Mouse (Mus musculus): ENCODE results near the gene Adgrd1. TPM values are rescaled to one million over a fixed set of nuclear protein-coding genes. Genes with fewer than 3 reads are reported as not detected.

Adgrd1 gene
- polyA plus RNA-seq, 1 experiment from 2014 or later, result 5.7 TPM

DNA sequence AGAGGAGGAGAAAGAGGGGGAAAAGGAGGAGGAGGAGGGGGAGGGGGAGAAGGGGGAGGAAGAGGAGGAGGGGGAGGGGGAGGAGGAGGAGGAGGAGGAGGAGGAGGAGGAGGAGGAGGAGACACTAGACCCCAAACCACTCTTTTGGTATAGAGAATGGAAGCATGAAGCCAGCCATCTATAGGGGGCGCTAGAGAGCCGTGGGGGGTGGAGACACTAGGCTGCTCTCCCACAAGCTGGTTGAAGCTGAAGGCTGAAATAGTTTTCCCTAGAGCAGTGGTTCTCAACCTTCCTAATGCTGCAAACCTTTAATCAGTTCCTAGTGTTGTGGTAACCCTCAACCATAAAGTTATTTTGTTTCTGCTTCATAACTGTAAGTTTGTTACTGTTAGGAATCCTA is 89.7 kb downstream of the Adgrd1 start:
- 16% methylated on average over 2 of the region's 2 CpGs for WGBS
- no peak overlapping the region for H3K4me3 ChIP-seq (ENCODE audit: low read depth, low read length)
- ATAC-seq (ENCODE audit: low read depth), result no peak

DNA sequence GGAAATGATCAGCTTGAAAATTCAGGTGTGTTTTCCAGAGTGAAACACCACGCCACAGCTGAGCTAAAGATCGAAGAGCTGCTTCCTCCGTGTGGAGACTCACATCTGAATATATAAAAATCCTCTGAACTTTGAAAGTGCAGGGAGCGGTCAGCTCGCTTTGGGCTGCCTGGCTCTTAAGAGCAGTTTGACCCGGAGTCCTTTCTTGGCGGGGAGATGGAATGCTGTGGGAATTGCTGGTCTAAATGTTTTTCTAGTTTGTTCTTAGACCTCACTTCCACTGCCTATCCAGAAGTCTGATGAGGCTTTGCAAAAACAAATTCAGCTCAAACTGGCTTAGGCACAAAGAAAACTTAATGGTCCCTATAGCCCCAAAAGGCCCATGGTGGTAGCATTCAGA is 90.4 kb downstream of the Adgrd1 start:
- Histone ChIP-seq H3K36me3 (ENCODE audit: control insufficient read depth, insufficient read depth, low read length) (no peaks in the 10 kb centered on the region), H3K9me3 (ENCODE audit: control insufficient read depth, low read length) (no peaks in the 10 kb centered on the region), H3K9ac (ENCODE audit: low read depth, low read length) (no peak overlapping the region), H3K27me3 (replicated peaks; ENCODE audit: control insufficient read depth, insufficient read depth, low read length) (no peaks in the 10 kb centered on the region), H3K4me3 (ENCODE audit: low read depth, low read length) (no peak overlapping the region), H3K4me2 (ENCODE audit: low read depth, low read length) (no peak overlapping the region), H3K27ac (replicated peaks; ENCODE audit: low read depth, low read length) (no peak overlapping the region), H3K4me1 (ENCODE audit: control insufficient read depth, insufficient read depth, low read length) (no peaks in the 10 kb centered on the region)
- ATAC-seq (ENCODE audit: low read depth) (no peak), DNase-seq (ENCODE audit: low spot score) (no peak)
- WGBS, result 65% methylated on average over 7 of the region's 7 CpGs

More for the DNA sequence above, 89.7 kb downstream of the Adgrd1 start:
- no peak overlapping the region for H3K9ac ChIP-seq (ENCODE audit: low read depth, low read length)
- H3K9me3 ChIP-seq (ENCODE audit: control insufficient read depth, low read length), result no peaks in the 10 kb centered on the region
- H3K4me1 ChIP-seq (ENCODE audit: control insufficient read depth, insufficient read depth, low read length), result no peaks in the 10 kb centered on the region
- H3K27ac ChIP-seq (replicated peaks; ENCODE audit: low read depth, low read length), result no peak overlapping the region
- no peaks in the 10 kb centered on the region for H3K27me3 ChIP-seq (replicated peaks; ENCODE audit: control insufficient read depth, insufficient read depth, low read length)
- no peak for DNase-seq (ENCODE audit: low spot score)
- no peak overlapping the region for H3K4me2 ChIP-seq (ENCODE audit: low read depth, low read length)
- no peaks in the 10 kb centered on the region for H3K36me3 ChIP-seq (ENCODE audit: control insufficient read depth, insufficient read depth, low read length)

DNA sequence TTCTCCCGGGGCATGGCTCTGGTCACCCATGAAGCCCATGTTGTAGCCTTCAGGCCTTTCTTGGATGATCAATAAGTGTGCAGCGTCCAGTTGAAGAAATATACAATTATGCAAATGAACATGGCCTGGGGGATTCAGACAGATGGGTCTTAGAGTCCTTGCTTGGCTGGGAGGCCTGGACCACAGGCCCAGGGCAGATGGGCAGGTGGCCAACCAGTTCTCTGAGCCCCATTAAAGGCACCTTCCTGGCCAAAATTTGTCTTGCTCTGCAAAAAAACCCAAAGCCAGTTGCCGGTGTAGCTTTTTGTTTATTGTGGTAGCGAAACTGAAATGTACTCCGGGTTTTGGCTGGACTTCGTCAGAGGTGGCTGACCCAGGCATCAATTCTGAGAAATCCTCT is 92.5 kb downstream of the Adgrd1 start:
- H3K9ac ChIP-seq (ENCODE audit: low read depth, low read length), result no peak overlapping the region
- ATAC-seq (ENCODE audit: low read depth), result no peak
- H3K9me3 ChIP-seq (ENCODE audit: control insufficient read depth, low read length), result no peaks in the 10 kb centered on the region
- no peaks in the 10 kb centered on the region for H3K36me3 ChIP-seq (ENCODE audit: control insufficient read depth, insufficient read depth, low read length)
- no peak for DNase-seq (ENCODE audit: low spot score)
- H3K4me2 ChIP-seq (ENCODE audit: low read depth, low read length), result no peak overlapping the region
- H3K4me1 ChIP-seq (ENCODE audit: control insufficient read depth, insufficient read depth, low read length), result no peaks in the 10 kb centered on the region
- no peak overlapping the region for H3K4me3 ChIP-seq (ENCODE audit: low read depth, low read length)
- H3K27ac ChIP-seq (replicated peaks; ENCODE audit: low read depth, low read length), result no peak overlapping the region
- no peaks in the 10 kb centered on the region for H3K27me3 ChIP-seq (replicated peaks; ENCODE audit: control insufficient read depth, insufficient read depth, low read length)
- WGBS, result 73% methylated on average over 6 of the region's 6 CpGs

DNA sequence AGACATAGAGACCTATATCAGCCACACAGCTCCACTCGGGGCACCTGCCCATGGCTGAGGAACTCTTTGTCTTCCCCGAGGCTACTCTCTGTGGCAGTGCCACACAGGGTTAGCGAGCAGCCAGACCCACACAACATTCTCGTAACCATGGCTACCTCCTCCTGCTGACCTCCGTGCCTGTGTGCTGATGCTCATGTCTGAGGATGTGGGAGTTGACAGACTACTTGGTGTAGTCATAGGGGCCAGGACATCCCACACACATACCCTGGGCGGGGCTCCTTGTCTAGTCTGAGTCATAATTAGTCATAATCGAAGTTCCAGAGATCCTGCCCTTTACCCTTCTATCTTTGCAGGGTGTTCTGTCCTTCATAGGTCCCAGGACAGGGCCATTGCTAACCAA is 93.5 kb downstream of the Adgrd1 start:
- Histone ChIP-seq H3K4me3 (ENCODE audit: low read depth, low read length) (no peak overlapping the region), H3K36me3 (ENCODE audit: control insufficient read depth, insufficient read depth, low read length) (no peaks in the 10 kb centered on the region), H3K27me3 (replicated peaks; ENCODE audit: control insufficient read depth, insufficient read depth, low read length) (no peaks in the 10 kb centered on the region), H3K9me3 (ENCODE audit: control insufficient read depth, low read length) (no peaks in the 10 kb centered on the region), H3K9ac (ENCODE audit: low read depth, low read length) (no peak overlapping the region), H3K4me1 (ENCODE audit: control insufficient read depth, insufficient read depth, low read length) (no peaks in the 10 kb centered on the region), H3K27ac (replicated peaks; ENCODE audit: low read depth, low read length) (no peak overlapping the region), H3K4me2 (ENCODE audit: low read depth, low read length) (no peak overlapping the region)
- no peak for ATAC-seq (ENCODE audit: low read depth)
- DNase-seq (ENCODE audit: low spot score), result no peak
- 74% methylated on average over 7 of the region's 7 CpGs for WGBS

DNA sequence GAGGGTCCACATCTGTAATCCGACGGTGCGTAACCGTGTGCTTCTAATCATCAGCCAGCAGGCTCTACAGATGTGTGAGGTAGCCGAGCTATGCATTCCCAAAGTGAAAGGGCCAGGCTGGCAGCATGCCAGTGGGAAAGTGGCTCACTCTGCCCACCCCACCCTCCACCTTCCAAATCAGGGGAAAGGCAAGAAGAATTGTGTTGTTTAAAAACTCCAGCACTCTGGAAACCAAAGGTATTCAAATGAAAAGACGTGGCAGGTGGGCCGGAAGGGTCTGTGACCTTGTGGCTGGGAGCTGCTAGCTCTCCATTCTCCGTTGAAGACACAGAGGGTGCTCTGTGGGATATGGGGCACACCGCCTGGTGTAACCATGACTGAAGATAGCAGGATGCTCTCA is 100.0 kb downstream of the Adgrd1 start:
- WGBS, result 40% methylated on average over 9 of the region's 9 CpGs
- DNase-seq (ENCODE audit: low spot score), result no peak
- Histone ChIP-seq H3K36me3 (ENCODE audit: control insufficient read depth, insufficient read depth, low read length) (no peaks in the 10 kb centered on the region), H3K4me1 (ENCODE audit: control insufficient read depth, insufficient read depth, low read length) (no peaks in the 10 kb centered on the region), H3K9ac (ENCODE audit: low read depth, low read length) (no peak overlapping the region), H3K27ac (replicated peaks; ENCODE audit: low read depth, low read length) (no peak overlapping the region), H3K4me2 (ENCODE audit: low read depth, low read length) (no peak overlapping the region), H3K4me3 (ENCODE audit: low read depth, low read length) (no peak overlapping the region), H3K9me3 (ENCODE audit: control insufficient read depth, low read length) (no peaks in the 10 kb centered on the region), H3K27me3 (replicated peaks; ENCODE audit: control insufficient read depth, insufficient read depth, low read length) (no peaks in the 10 kb centered on the region)
- ATAC-seq (ENCODE audit: low read depth), result no peak

DNA sequence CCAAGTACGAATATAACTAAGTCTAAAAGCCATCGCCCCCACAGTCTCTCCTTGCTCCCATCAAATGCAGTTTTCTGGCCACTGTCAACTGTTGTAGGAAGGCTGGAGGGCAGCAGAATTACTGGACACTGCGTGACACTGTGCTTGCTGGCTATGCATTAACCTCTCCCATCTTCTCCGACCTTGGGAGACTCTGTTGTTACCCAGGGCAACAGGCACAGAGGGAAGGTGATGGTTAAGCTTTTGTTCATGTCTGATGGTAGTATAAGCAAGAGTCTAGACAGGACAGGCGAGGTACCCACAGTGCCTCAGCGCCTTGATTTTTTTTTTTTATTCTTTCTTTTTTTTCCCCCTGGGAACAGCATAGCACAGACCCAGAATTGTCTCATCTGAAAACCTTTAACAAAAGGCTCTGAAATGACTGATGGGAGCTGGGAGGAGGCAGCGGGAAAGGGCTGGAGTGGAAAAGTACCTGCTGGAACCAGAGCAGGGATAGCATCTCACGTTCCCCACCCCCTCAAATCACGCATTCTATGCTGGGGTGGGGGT is 100.5 kb downstream of the Adgrd1 start:
- WGBS, result 62% methylated on average over 9 of the region's 9 CpGs
- H3K4me1 ChIP-seq (ENCODE audit: control insufficient read depth, insufficient read depth, low read length), result no peaks in the 10 kb centered on the region
- no peak for DNase-seq (ENCODE audit: low spot score)

DNA sequence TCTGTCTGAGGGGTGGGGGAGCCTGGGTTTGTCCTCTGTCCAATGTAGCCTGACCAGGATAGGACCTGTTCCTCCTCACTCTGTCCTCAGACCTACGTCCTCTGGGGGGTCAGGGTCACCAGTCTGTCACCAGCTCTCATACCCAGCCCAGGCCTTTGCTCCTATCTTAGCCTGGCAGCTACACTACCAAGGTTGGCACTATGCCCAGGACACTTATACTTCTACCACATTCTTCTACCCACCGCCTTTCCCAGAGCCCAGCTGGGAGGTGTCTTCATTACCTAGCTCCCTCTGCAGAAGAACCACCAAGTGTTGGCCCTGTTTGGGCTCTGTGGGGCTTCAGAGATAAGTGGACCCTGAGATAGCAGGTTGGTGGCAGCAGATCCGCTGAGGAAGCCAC is 103.6 kb downstream of the Adgrd1 start:
- Histone ChIP-seq H3K27ac (replicated peaks; ENCODE audit: low read depth, low read length) (no peak overlapping the region), H3K27me3 (replicated peaks; ENCODE audit: control insufficient read depth, insufficient read depth, low read length) (no peaks in the 10 kb centered on the region), H3K4me2 (ENCODE audit: low read depth, low read length) (no peak overlapping the region), H3K36me3 (ENCODE audit: control insufficient read depth, insufficient read depth, low read length) (no peaks in the 10 kb centered on the region), H3K4me1 (ENCODE audit: control insufficient read depth, insufficient read depth, low read length) (no peaks in the 10 kb centered on the region), H3K4me3 (ENCODE audit: low read depth, low read length) (no peak overlapping the region), H3K9ac (ENCODE audit: low read depth, low read length) (no peak overlapping the region), H3K9me3 (ENCODE audit: control insufficient read depth, low read length) (no peaks in the 10 kb centered on the region)
- DNase-seq (ENCODE audit: low spot score), result no peak
- no peak for ATAC-seq (ENCODE audit: low read depth)
- WGBS, result 76% methylated on average over 3 of the region's 3 CpGs

More for the DNA sequence above, 100.5 kb downstream of the Adgrd1 start:
- H3K27me3 ChIP-seq (replicated peaks; ENCODE audit: control insufficient read depth, insufficient read depth, low read length), result no peaks in the 10 kb centered on the region
- no peaks in the 10 kb centered on the region for H3K36me3 ChIP-seq (ENCODE audit: control insufficient read depth, insufficient read depth, low read length)
- no peaks in the 10 kb centered on the region for H3K9me3 ChIP-seq (ENCODE audit: control insufficient read depth, low read length)
- no peak overlapping the region for H3K9ac ChIP-seq (ENCODE audit: low read depth, low read length)
- H3K27ac ChIP-seq (replicated peaks; ENCODE audit: low read depth, low read length), result no peak overlapping the region
- H3K4me2 ChIP-seq (ENCODE audit: low read depth, low read length), result no peak overlapping the region
- ATAC-seq (ENCODE audit: low read depth), result no peak
- no peak overlapping the region for H3K4me3 ChIP-seq (ENCODE audit: low read depth, low read length)

DNA sequence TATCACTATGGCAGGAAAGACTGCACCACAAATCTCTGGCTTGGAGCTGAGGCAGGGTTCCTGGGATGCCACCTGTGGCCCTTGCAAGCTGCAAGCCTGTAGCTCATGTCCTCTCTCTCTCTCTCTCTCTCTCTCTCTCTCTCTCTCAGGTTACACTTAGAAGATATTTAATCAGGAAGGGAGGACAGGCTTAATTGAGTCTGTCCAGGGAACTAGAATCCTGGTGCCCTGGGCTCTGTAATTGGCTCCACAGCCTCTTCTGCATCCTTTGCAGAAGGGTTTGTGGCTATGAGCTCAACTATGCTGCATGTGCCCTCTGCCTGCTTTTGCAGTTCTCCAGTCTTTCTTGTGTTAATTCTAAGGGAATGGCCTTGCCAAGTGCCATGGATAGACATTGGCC is 111.7 kb downstream of the Adgrd1 start:
- H3K27ac ChIP-seq (replicated peaks; ENCODE audit: low read depth, low read length), result no peak overlapping the region
- H3K27me3 ChIP-seq (replicated peaks; ENCODE audit: control insufficient read depth, insufficient read depth, low read length), result no peaks in the 10 kb centered on the region
- ATAC-seq (ENCODE audit: low read depth), result no peak
- H3K4me2 ChIP-seq (ENCODE audit: low read depth, low read length), result no peak overlapping the region
- H3K4me1 ChIP-seq (ENCODE audit: control insufficient read depth, insufficient read depth, low read length), result no peaks in the 10 kb centered on the region
- DNase-seq (ENCODE audit: low spot score), result no peak
- no peak overlapping the region for H3K9ac ChIP-seq (ENCODE audit: low read depth, low read length)
- no peaks in the 10 kb centered on the region for H3K36me3 ChIP-seq (ENCODE audit: control insufficient read depth, insufficient read depth, low read length)
- no peaks in the 10 kb centered on the region for H3K9me3 ChIP-seq (ENCODE audit: control insufficient read depth, low read length)
- H3K4me3 ChIP-seq (ENCODE audit: low read depth, low read length), result no peak overlapping the region

DNA sequence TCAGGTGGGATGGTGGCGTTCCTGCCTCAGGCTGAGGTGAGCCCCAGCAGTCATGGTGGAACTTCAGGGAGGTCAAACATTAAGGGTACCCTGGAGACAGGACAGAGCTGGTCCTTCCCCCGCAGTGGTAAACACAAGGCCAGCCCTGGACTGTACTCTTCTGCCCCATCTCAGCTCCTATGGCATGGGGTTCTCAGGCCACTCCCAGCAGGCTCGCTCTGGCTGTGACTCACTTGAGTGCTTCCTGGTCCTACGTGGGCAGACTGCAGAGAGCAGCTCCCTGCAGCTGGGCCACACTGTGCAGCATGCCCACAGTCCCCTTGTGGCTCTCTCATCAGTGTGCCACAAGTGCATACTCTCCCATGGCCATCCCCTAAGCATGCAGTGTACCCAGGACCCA is 112.3 kb downstream of the Adgrd1 start:
- DNase-seq (ENCODE audit: low spot score) (no peak), ATAC-seq (ENCODE audit: low read depth) (no peak)
- no peaks in the 10 kb centered on the region for H3K9me3 ChIP-seq (ENCODE audit: control insufficient read depth, low read length)
- no peak overlapping the region for H3K9ac ChIP-seq (ENCODE audit: low read depth, low read length)
- no peaks in the 10 kb centered on the region for H3K27me3 ChIP-seq (replicated peaks; ENCODE audit: control insufficient read depth, insufficient read depth, low read length)
- 59% methylated on average over 3 of the region's 4 CpGs for WGBS
- H3K36me3 ChIP-seq (ENCODE audit: control insufficient read depth, insufficient read depth, low read length), result no peaks in the 10 kb centered on the region
- H3K27ac ChIP-seq (replicated peaks; ENCODE audit: low read depth, low read length), result no peak overlapping the region
- no peaks in the 10 kb centered on the region for H3K4me1 ChIP-seq (ENCODE audit: control insufficient read depth, insufficient read depth, low read length)
- no peak overlapping the region for H3K4me2 ChIP-seq (ENCODE audit: low read depth, low read length)
- no peak overlapping the region for H3K4me3 ChIP-seq (ENCODE audit: low read depth, low read length)

Measured in embryonic facial prominence, embryonic 14.5 days (tissue).